Mouse (Mus musculus): ENCODE results near the gene Pafah2. TPM values are rescaled to one million over a fixed set of nuclear protein-coding genes. Genes with fewer than 3 reads are reported as not detected.

The Pafah2 gene
- polyA plus RNA-seq, 1 experiment from 2014 or later = 6.3 TPM

GRCm38 (mm10) chr4:134458856-134459255 lies 62.7 kb downstream of the Pafah2 start:
- peaks cover 22% of the 10 kb centered on the region for H3K27me3 ChIP-seq (ENCODE audit: poor library complexity, severe bottlenecking)
- H3K27ac ChIP-seq = no peak overlapping the region
- no peak overlapping the region for H3K4me3 ChIP-seq
- WGBS = 86% methylated on average over 5 of the region's 5 CpGs
- H3K4me1 ChIP-seq = peaks cover 17% of the 10 kb centered on the region
- H3K36me3 ChIP-seq (replicated peaks) = no peaks in the 10 kb centered on the region
- H3K9me3 ChIP-seq = no peaks in the 10 kb centered on the region
- DNase-seq (ENCODE audit: extremely low spot score, low spot score) = no peak

- no peak for DNase-seq (ENCODE audit: extremely low spot score, low spot score)
- Histone ChIP-seq H3K4me3 (no peak overlapping the region), H3K27me3 (ENCODE audit: poor library complexity, severe bottlenecking) (peaks cover 8% of the 10 kb centered on the region), H3K27ac (no peak overlapping the region), H3K36me3 (replicated peaks) (no peaks in the 10 kb centered on the region), H3K4me1 (peaks cover 8% of the 10 kb centered on the region), H3K9me3 (no peaks in the 10 kb centered on the region)
- 87% methylated on average over 10 of the region's 10 CpGs for WGBS
Measured at GRCm38 (mm10) chr4:134460277-134460676, 64.2 kb downstream of the Pafah2 start.

GRCm38 (mm10) chr4:134461252-134461651 lies 65.1 kb downstream of the Pafah2 start:
- peaks cover 10% of the 10 kb centered on the region for H3K27me3 ChIP-seq (ENCODE audit: poor library complexity, severe bottlenecking)
- no peak overlapping the region for H3K4me3 ChIP-seq
- 84% methylated on average over 5 of the region's 5 CpGs for WGBS
- no peaks in the 10 kb centered on the region for H3K9me3 ChIP-seq
- H3K36me3 ChIP-seq (replicated peaks) = no peaks in the 10 kb centered on the region
- no peak for DNase-seq (ENCODE audit: extremely low spot score, low spot score)
- H3K27ac ChIP-seq = no peak overlapping the region
- H3K4me1 ChIP-seq = peaks cover 15% of the 10 kb centered on the region

GRCm38 (mm10) chr4:134465789-134466188 lies 69.7 kb downstream of the Pafah2 start:
- Histone ChIP-seq H3K9me3 (no peaks in the 10 kb centered on the region), H3K4me3 (no peak overlapping the region), H3K27ac (peak overlapping the region; percentile 58), H3K4me1 (peaks cover 46% of the 10 kb centered on the region), H3K36me3 (replicated peaks) (peaks cover 6% of the 10 kb centered on the region), H3K27me3 (ENCODE audit: poor library complexity, severe bottlenecking) (peaks cover 18% of the 10 kb centered on the region)
- 48% methylated on average over 12 of the region's 12 CpGs for WGBS
- no peak for DNase-seq (ENCODE audit: extremely low spot score, low spot score)

- 75% methylated on average over 11 of the region's 11 CpGs for WGBS
- peaks cover 14% of the 10 kb centered on the region for H3K36me3 ChIP-seq (replicated peaks)
- peak overlapping the region; percentile 99 for H3K27ac ChIP-seq
- H3K4me3 ChIP-seq = peak overlapping the region; percentile 91
- peaks cover 18% of the 10 kb centered on the region for H3K27me3 ChIP-seq (ENCODE audit: poor library complexity, severe bottlenecking)
- DNase-seq (ENCODE audit: extremely low spot score, low spot score) = no peak
- H3K9me3 ChIP-seq = no peaks in the 10 kb centered on the region
- H3K4me1 ChIP-seq = peaks cover 52% of the 10 kb centered on the region
Measured at GRCm38 (mm10) chr4:134466381-134467262, 70.5 kb downstream of the Pafah2 start.

GRCm38 (mm10) chr4:134467435-134468214 lies 71.5 kb downstream of the Pafah2 start:
- Histone ChIP-seq H3K9me3 (no peaks in the 10 kb centered on the region), H3K4me3 (peak overlapping the region; percentile 91), H3K4me1 (peaks cover 52% of the 10 kb centered on the region), H3K36me3 (replicated peaks) (peaks cover 24% of the 10 kb centered on the region), H3K27ac (peak overlapping the region; percentile 99), H3K27me3 (ENCODE audit: poor library complexity, severe bottlenecking) (peaks cover 18% of the 10 kb centered on the region)
- under 1% methylated on average over 31 of the region's 31 CpGs for WGBS
- peak; percentile 63 for DNase-seq (ENCODE audit: extremely low spot score, low spot score)

GRCm38 (mm10) chr4:134468215-134468575 lies 72.1 kb downstream of the Pafah2 start, which contains the start of gene Stmn1:
TSS of gene Stmn1 (plus strand) at chr4:134468320.
- Histone ChIP-seq H3K36me3 (replicated peaks) (peaks cover 30% of the 10 kb centered on the region), H3K27ac (peak within 1 kb of the TSS; percentile 99), H3K9me3 (no peaks in the 10 kb centered on the region), H3K4me3 (peak within 1 kb of the TSS; percentile 91), H3K4me1 (peaks cover 52% of the 10 kb centered on the region), H3K27me3 (ENCODE audit: poor library complexity, severe bottlenecking) (peaks cover 18% of the 10 kb centered on the region)
- peak; percentile 96 for DNase-seq (ENCODE audit: extremely low spot score, low spot score)
- WGBS = under 1% methylated on average over 31 of the region's 31 CpGs

GRCm38 (mm10) chr4:134468578-134469266 lies 72.6 kb downstream of the Pafah2 start:
- peak overlapping the region; percentile 91 for H3K4me3 ChIP-seq
- DNase-seq (ENCODE audit: extremely low spot score, low spot score) = peak; percentile 91

GRCm38 (mm10) chr4:134469341-134469796 lies 73.2 kb downstream of the Pafah2 start:
- WGBS = 19% methylated on average over 6 of the region's 6 CpGs

More at GRCm38 (mm10) chr4:134468578-134469266, 72.6 kb downstream of the Pafah2 start:
- peak overlapping the region; percentile 99 for H3K27ac ChIP-seq
- H3K36me3 ChIP-seq (replicated peaks) = peaks cover 32% of the 10 kb centered on the region
- peaks cover 18% of the 10 kb centered on the region for H3K27me3 ChIP-seq (ENCODE audit: poor library complexity, severe bottlenecking)
- H3K9me3 ChIP-seq = no peaks in the 10 kb centered on the region
- H3K4me1 ChIP-seq = peaks cover 52% of the 10 kb centered on the region
- WGBS = under 1% methylated on average over 67 of the region's 68 CpGs

GRCm38 (mm10) chr4:134469985-134470384 lies 73.9 kb downstream of the Pafah2 start:
- DNase-seq (ENCODE audit: extremely low spot score, low spot score) = no peak
- H3K36me3 ChIP-seq (replicated peaks) = peaks cover 45% of the 10 kb centered on the region
- H3K9me3 ChIP-seq = no peaks in the 10 kb centered on the region
- H3K4me3 ChIP-seq = peak overlapping the region; percentile 91
- WGBS = 72% methylated on average over 3 of the region's 3 CpGs
- peak overlapping the region; percentile 99; the same call in 1 of the 2 replicates for H3K27ac ChIP-seq
- peaks cover 52% of the 10 kb centered on the region for H3K4me1 ChIP-seq
- peaks cover 18% of the 10 kb centered on the region for H3K27me3 ChIP-seq (ENCODE audit: poor library complexity, severe bottlenecking)

More at GRCm38 (mm10) chr4:134469341-134469796, 73.2 kb downstream of the Pafah2 start:
- Histone ChIP-seq H3K4me3 (peak overlapping the region; percentile 91), H3K9me3 (no peaks in the 10 kb centered on the region), H3K27ac (peak overlapping the region; percentile 99), H3K27me3 (ENCODE audit: poor library complexity, severe bottlenecking) (peaks cover 18% of the 10 kb centered on the region), H3K4me1 (peaks cover 52% of the 10 kb centered on the region), H3K36me3 (replicated peaks) (peaks cover 39% of the 10 kb centered on the region)
- DNase-seq (ENCODE audit: extremely low spot score, low spot score) = peak; percentile 43

GRCm38 (mm10) chr4:134471469-134471868 lies 75.3 kb downstream of the Pafah2 start:
- H3K4me3 ChIP-seq = peak overlapping the region; percentile 91; the same call in 1 of the 2 replicates

GRCm38 (mm10) chr4:134473764-134474163 lies 77.6 kb downstream of the Pafah2 start:
- Histone ChIP-seq H3K27me3 (ENCODE audit: poor library complexity, severe bottlenecking) (no peaks in the 10 kb centered on the region), H3K27ac (no peak overlapping the region), H3K4me1 (peaks cover 24% of the 10 kb centered on the region), H3K9me3 (no peaks in the 10 kb centered on the region), H3K36me3 (replicated peaks) (peaks cover 72% of the 10 kb centered on the region), H3K4me3 (no peak overlapping the region)
- DNase-seq (ENCODE audit: extremely low spot score, low spot score) = no peak
- WGBS = 64% methylated on average over 4 of the region's 4 CpGs

More at GRCm38 (mm10) chr4:134471469-134471868, 75.3 kb downstream of the Pafah2 start:
- no peak for DNase-seq (ENCODE audit: extremely low spot score, low spot score)
- H3K36me3 ChIP-seq (replicated peaks) = peaks cover 60% of the 10 kb centered on the region
- no peak overlapping the region for H3K27ac ChIP-seq
- no peaks in the 10 kb centered on the region for H3K9me3 ChIP-seq
- peaks cover 6% of the 10 kb centered on the region for H3K27me3 ChIP-seq (ENCODE audit: poor library complexity, severe bottlenecking)
- peaks cover 41% of the 10 kb centered on the region for H3K4me1 ChIP-seq

Data from forebrain, embryonic 10.5 days (tissue).